Mouse (Mus musculus): ENCODE measurements around the gene Oas2. TPM values are rescaled to one million over a fixed set of nuclear protein-coding genes. Genes with fewer than 3 reads are reported as not detected.

Gene Oas2
- polyA plus RNA-seq, 1 experiment, result 25.1 TPM

- Histone ChIP-seq H3K4me1 (ENCODE audit: control insufficient read depth, insufficient read depth, low read length) (no peaks in the 10 kb centered on the region), H3K4me3 (replicated peaks; ENCODE audit: control insufficient read depth, low read depth, low read length) (no peak overlapping the region), H3K27ac (ENCODE audit: control insufficient read depth, insufficient read depth, low read depth, low read length, poor library complexity) (no peak overlapping the region)
- WGBS, result 54% methylated on average over 12 of the region's 12 CpGs
- TF ChIP-seq POLR2A (IDR thresholded peaks at IDR 0.05; ENCODE audit: borderline replicate concordance, control insufficient read depth, low read depth, low read length), result no peak
- no peak for TF ChIP-seq CTCF (IDR thresholded peaks at IDR 0.05; ENCODE audit: control insufficient read depth, insufficient read depth, low read length)
These were observed 23.7 kb downstream of the Oas2 start for GRCm38 (mm10) chr5:120725811-120726455.

DNA sequence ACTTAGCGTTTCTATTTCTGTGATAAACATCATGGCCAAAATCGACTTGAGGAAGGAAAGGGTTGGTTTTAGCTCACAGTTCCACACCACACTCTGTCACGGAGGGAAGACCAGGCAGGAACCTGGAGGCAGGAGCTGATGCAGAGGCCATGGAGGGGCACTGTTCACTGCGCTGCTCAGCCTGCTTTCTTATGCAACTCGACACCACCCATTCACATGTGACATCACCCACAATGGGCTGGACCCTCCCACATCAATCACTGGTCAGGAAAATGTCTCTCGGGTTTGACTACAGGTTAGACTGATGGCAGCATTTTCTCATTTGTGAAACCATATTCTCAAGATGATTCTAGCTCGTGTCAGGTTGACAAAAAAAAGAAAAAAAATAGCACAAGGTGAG is 28.6 kb downstream of the Oas2 start:
- WGBS, result 42% methylated on average over 7 of the region's 7 CpGs
- TF ChIP-seq POLR2A (IDR thresholded peaks at IDR 0.05; ENCODE audit: borderline replicate concordance, control insufficient read depth, low read depth, low read length) (no peak), CTCF (IDR thresholded peaks at IDR 0.05; ENCODE audit: control insufficient read depth, insufficient read depth, low read length) (no peak)
- no peak overlapping the region for H3K27ac ChIP-seq (ENCODE audit: control insufficient read depth, insufficient read depth, low read depth, low read length, poor library complexity)
- H3K4me3 ChIP-seq (replicated peaks; ENCODE audit: control insufficient read depth, low read depth, low read length), result no peak overlapping the region
- H3K4me1 ChIP-seq (ENCODE audit: control insufficient read depth, insufficient read depth, low read length), result no peaks in the 10 kb centered on the region

DNA sequence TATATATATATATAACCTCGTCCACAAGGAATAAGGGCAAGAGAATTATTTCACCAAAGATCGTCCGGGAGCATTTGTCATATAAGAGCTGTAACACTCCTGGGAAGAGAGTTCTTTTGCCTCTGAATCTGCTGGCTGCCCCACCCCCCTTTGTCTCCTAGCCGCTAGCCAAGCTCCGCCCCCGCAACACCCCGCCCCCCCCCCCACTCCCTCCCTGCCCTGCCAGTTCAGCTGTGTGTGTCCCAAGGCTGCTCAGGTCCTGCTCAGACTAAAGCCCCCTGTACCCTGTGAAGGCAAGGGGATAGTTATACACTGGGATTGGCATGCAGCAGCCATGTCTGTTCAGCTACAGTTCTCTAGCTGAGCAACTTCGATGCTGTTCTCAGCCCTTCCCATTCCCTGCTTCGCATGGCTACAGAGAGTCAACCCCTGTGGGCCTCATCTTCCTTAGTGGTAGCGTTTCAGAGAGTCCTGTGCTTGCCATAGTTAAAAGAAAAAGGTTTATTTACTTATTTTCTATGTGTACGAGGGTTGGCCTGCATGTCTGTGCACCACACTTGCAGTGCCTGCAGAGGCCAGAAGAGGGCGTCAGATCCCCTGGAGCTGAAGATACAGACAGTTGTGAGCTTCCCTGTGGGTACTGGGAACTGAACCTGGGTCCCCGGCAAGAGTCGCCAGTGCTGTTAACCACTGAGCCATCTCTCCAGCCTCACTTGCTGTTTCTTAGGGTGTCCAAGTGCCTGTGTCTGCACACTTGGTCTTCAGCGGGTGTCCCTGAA is 30.9 kb downstream of the Oas2 start:
- Histone ChIP-seq H3K4me3 (replicated peaks; ENCODE audit: control insufficient read depth, low read depth, low read length) (no peak overlapping the region), H3K27ac (ENCODE audit: control insufficient read depth, insufficient read depth, low read depth, low read length, poor library complexity) (no peak overlapping the region), H3K4me1 (ENCODE audit: control insufficient read depth, insufficient read depth, low read length) (no peaks in the 10 kb centered on the region)
- no peak for TF ChIP-seq POLR2A (IDR thresholded peaks at IDR 0.05; ENCODE audit: borderline replicate concordance, control insufficient read depth, low read depth, low read length)
- no peak for TF ChIP-seq CTCF (IDR thresholded peaks at IDR 0.05; ENCODE audit: control insufficient read depth, insufficient read depth, low read length)
- 62% methylated on average over 15 of the region's 15 CpGs for WGBS

GRCm38 (mm10) chr5:120717136-120717535 is 32.5 kb downstream of the Oas2 start:
- Histone ChIP-seq H3K4me3 (replicated peaks; ENCODE audit: control insufficient read depth, low read depth, low read length) (no peak overlapping the region), H3K27ac (ENCODE audit: control insufficient read depth, insufficient read depth, low read depth, low read length, poor library complexity) (no peak overlapping the region), H3K4me1 (ENCODE audit: control insufficient read depth, insufficient read depth, low read length) (no peaks in the 10 kb centered on the region)
- no peak for TF ChIP-seq CTCF (IDR thresholded peaks at IDR 0.05; ENCODE audit: control insufficient read depth, insufficient read depth, low read length)
- no peak for TF ChIP-seq POLR2A (IDR thresholded peaks at IDR 0.05; ENCODE audit: borderline replicate concordance, control insufficient read depth, low read depth, low read length)
- 69% methylated on average over 10 of the region's 10 CpGs for WGBS

DNA sequence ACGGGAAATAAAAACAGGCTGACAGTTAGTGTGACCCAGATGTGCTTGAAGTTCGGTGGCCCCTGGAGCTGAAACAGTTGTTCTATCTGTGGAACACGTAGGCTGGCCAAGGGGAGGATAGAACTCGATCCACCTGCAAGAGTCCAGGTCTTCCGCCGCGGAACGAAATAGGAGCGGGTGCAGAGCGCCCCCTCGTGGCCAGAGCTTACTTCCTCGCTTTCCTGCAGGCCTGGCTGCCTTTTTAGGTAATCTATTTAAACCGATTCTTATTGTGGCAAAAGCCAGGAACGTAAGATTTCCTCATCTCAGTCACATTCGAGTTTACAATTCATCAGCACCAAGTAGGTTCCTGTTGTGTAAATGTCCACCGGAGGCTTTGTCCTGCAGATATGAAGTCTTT is 35.3 kb downstream of the Oas2 start:
- no peak overlapping the region for H3K4me3 ChIP-seq (replicated peaks; ENCODE audit: control insufficient read depth, low read depth, low read length)
- 3% methylated on average over 16 of the region's 16 CpGs for WGBS

GRCm38 (mm10) chr5:120712721-120713120 is 36.9 kb downstream of the Oas2 start:
- Histone ChIP-seq H3K4me1 (ENCODE audit: control insufficient read depth, insufficient read depth, low read length) (no peaks in the 10 kb centered on the region), H3K4me3 (replicated peaks; ENCODE audit: control insufficient read depth, low read depth, low read length) (no peak overlapping the region), H3K27ac (ENCODE audit: control insufficient read depth, insufficient read depth, low read depth, low read length, poor library complexity) (no peak overlapping the region)
- TF ChIP-seq CTCF (IDR thresholded peaks at IDR 0.05; ENCODE audit: control insufficient read depth, insufficient read depth, low read length) (no peak), POLR2A (IDR thresholded peaks at IDR 0.05; ENCODE audit: borderline replicate concordance, control insufficient read depth, low read depth, low read length) (no peak)
- WGBS, result 82% methylated on average over 8 of the region's 8 CpGs

More for the DNA sequence above, 35.3 kb downstream of the Oas2 start:
- Histone ChIP-seq H3K4me1 (ENCODE audit: control insufficient read depth, insufficient read depth, low read length) (no peaks in the 10 kb centered on the region), H3K27ac (ENCODE audit: control insufficient read depth, insufficient read depth, low read depth, low read length, poor library complexity) (no peak overlapping the region)
- TF ChIP-seq POLR2A (IDR thresholded peaks at IDR 0.05; ENCODE audit: borderline replicate concordance, control insufficient read depth, low read depth, low read length), result no peak
- peak; percentile 89 for TF ChIP-seq CTCF (IDR thresholded peaks at IDR 0.05; ENCODE audit: control insufficient read depth, insufficient read depth, low read length)

DNA sequence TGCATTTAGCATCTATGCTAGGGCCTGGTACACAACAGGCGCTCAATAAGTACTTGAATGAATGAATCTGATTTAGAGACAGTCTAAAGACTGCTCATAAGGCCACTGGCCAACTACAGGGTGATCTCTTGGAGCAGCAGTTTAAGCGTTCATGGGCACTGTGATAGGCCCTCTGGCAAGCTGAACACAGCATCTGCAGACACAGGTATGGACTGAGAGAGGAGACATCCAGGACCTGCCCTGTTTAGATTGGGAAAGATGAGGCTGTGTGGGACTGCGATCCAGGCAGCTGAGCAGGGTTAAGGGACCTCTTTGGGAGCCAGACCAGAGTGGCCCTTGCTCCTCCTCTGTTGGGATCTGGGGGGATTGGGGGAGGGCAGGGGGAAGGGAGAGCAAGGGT is 37.8 kb downstream of the Oas2 start, which contains the start of gene Dtx1:
TSS of gene Dtx1 (minus strand) at position 101 of the 400 bp plus-strand sequence.
- Histone ChIP-seq H3K4me3 (replicated peaks; ENCODE audit: control insufficient read depth, low read depth, low read length) (peak within 1 kb of the TSS; percentile 44), H3K4me1 (ENCODE audit: control insufficient read depth, insufficient read depth, low read length) (no peaks in the 10 kb centered on the region; the same call in 1 of the 2 replicates), H3K27ac (ENCODE audit: control insufficient read depth, insufficient read depth, low read depth, low read length, poor library complexity) (no peak within 1 kb of the TSS)
- no peak for TF ChIP-seq CTCF (IDR thresholded peaks at IDR 0.05; ENCODE audit: control insufficient read depth, insufficient read depth, low read length)
- no peak for TF ChIP-seq POLR2A (IDR thresholded peaks at IDR 0.05; ENCODE audit: borderline replicate concordance, control insufficient read depth, low read depth, low read length)
- WGBS, result 36% methylated on average over 3 of the region's 3 CpGs

GRCm38 (mm10) chr5:120711416-120711815 is 38.2 kb downstream of the Oas2 start:
- TF ChIP-seq POLR2A (IDR thresholded peaks at IDR 0.05; ENCODE audit: borderline replicate concordance, control insufficient read depth, low read depth, low read length), result no peak
- TF ChIP-seq CTCF (IDR thresholded peaks at IDR 0.05; ENCODE audit: control insufficient read depth, insufficient read depth, low read length), result no peak
- 1% methylated on average over 42 of the region's 43 CpGs for WGBS
- Histone ChIP-seq H3K27ac (ENCODE audit: control insufficient read depth, insufficient read depth, low read depth, low read length, poor library complexity) (no peak overlapping the region), H3K4me1 (ENCODE audit: control insufficient read depth, insufficient read depth, low read length) (no peaks in the 10 kb centered on the region; the same call in 1 of the 2 replicates), H3K4me3 (replicated peaks; ENCODE audit: control insufficient read depth, low read depth, low read length) (peak overlapping the region; percentile 44)

Measured in bone marrow, adult 2 months (tissue).